Mouse (Mus musculus) testis, adult 2 months (tissue): ENCODE data around the gene Gm21778. TPM values are rescaled to one million over a fixed set of nuclear protein-coding genes. Genes with fewer than 3 reads are reported as not detected.
"Not testable (repeated sequence)": the region's sequence is repeated elsewhere in the genome, so short reads cannot be mapped to it uniquely, and the experiment has no call there.

Source experiments
- H3K27ac ChIP-seq: fragments of 200-500 bp; 2 replicates; pipeline ENCODE4 v1.5.1; 2012; ENCODE audit warnings: low read depth, low read length; ENCODE audit not compliant: control insufficient read depth, insufficient read depth
- H3K27me3 ChIP-seq: fragments of 200-500 bp; 2 replicates; pipeline ENCODE4 v1.6.1; 2012; ENCODE audit warnings: mild to moderate bottlenecking, low read length, moderate library complexity; ENCODE audit not compliant: control insufficient read depth, insufficient read depth
- H3K36me3 ChIP-seq: fragments of 200-500 bp; 2 replicates; pipeline ENCODE4 v1.6.1; 2012; ENCODE audit warnings: mild to moderate bottlenecking, low read length; ENCODE audit not compliant: control insufficient read depth, insufficient read depth
- H3K4me1 ChIP-seq: fragments of 200-500 bp; 2 replicates; pipeline ENCODE4 v1.6.1; 2012; ENCODE audit warnings: low read length; ENCODE audit not compliant: control insufficient read depth, insufficient read depth
- H3K4me3 ChIP-seq: fragments of 200-500 bp; 2 replicates; pipeline ENCODE4 v1.5.1; 2012; ENCODE audit warnings: low read depth, mild to moderate bottlenecking, low read length, moderate library complexity, mixed read lengths; ENCODE audit not compliant: control insufficient read depth
- polyA plus RNA-seq: library from polyadenylated mRNA; depleted of rRNA; stranded (reverse); fragments of >200 nt; gene quantifications from 2 replicates; pipeline ENCODE4 v1.2.3, GENCODE M21; 2012; rRNA removed

Gm21778 gene
- 1.2 and 1.5 TPM in 2 replicates for polyA plus RNA-seq

GRCm38 (mm10) chrY:5942160-5942559 is at the start of gene Gm21778:
Gene Gm21778, plus strand, starts transcription at chrY:5942460.
- H3K27me3 ChIP-seq, H3K4me3 ChIP-seq, H3K27ac ChIP-seq, H3K4me1 ChIP-seq, H3K36me3 ChIP-seq: not testable (repeated sequence)

Other genes starting within 250 kb of the Gm21778 start
- gene Gm20914, start 216.5 kb upstream of the Gm21778 start, polyA plus RNA-seq, result 1.3 and 1.7 TPM in 2 replicates
- 0.74 and 0.76 TPM in 2 replicates for gene Gm28171, start 149.1 kb upstream of the Gm21778 start, polyA plus RNA-seq